ENCODE assay signal across 18 mouse cellular contexts in genomic region chr19:22730971-22731370, GRCm38 (mm10).
DNase-seq lines count a peak whose midpoint lies in the region; ATAC-seq and TF ChIP-seq lines count a peak whose summit lies in the region.
"Had no signal": no experiment of that assay in that cellular context is flagged by ENCODE, and none has a peak within 500 bp of the region (broad histone marks: within the 10 kb centered on the region; RNA-seq: fewer than 3 reads in every experiment).

No protein-coding gene starts in this region.

- no peak overlapping the region for H3K4me2 ChIP-seq in hindbrain, embryonic 13.5 days
- H3K4me2 ChIP-seq in hindbrain, embryonic 12.5 days (replicated peaks): no peak overlapping the region
- H3K4me2 ChIP-seq in midbrain, embryonic 14.5 days (ENCODE audit: low read length): no peak overlapping the region
- H3K4me2 ChIP-seq in midbrain, postnatal 0 days (ENCODE audit: low read depth, low read length, poor library complexity, severe bottlenecking): no peak overlapping the region
- no peak overlapping the region for H3K4me2 ChIP-seq in neural tube, embryonic 15.5 days
- H3K4me2 ChIP-seq: embryonic facial prominence, embryonic 13.5 days; forebrain, embryonic 12.5 days; heart, embryonic 12.5 days had no signal

- no peak overlapping the region for H3K9ac ChIP-seq in hindbrain, embryonic 13.5 days
- H3K9ac ChIP-seq in hindbrain, embryonic 12.5 days: no peak overlapping the region
- H3K9ac ChIP-seq in midbrain, embryonic 14.5 days (replicated peaks; ENCODE audit: low read length): no peak overlapping the region
- H3K9ac ChIP-seq in midbrain, postnatal 0 days (replicated peaks; ENCODE audit: low read length, poor library complexity, severe bottlenecking): no peak overlapping the region
- H3K9ac ChIP-seq in neural tube, embryonic 15.5 days (replicated peaks): no peak overlapping the region
- H3K9ac ChIP-seq: embryonic facial prominence, embryonic 13.5 days; forebrain, embryonic 12.5 days; heart, embryonic 12.5 days had no signal

- H3K4me3 ChIP-seq in hindbrain, embryonic 13.5 days: no peak overlapping the region
- no peak overlapping the region for H3K4me3 ChIP-seq in hindbrain, embryonic 12.5 days
- H3K4me3 ChIP-seq in midbrain, embryonic 14.5 days (replicated peaks; ENCODE audit: low read depth, low read length): no peak overlapping the region
- H3K4me3 ChIP-seq in midbrain, embryonic 10.5 days: no peak overlapping the region
- H3K4me3 ChIP-seq in midbrain, postnatal 0 days (ENCODE audit: low read depth, low read length): no peak overlapping the region
- no peak overlapping the region for H3K4me3 ChIP-seq in neural tube, embryonic 15.5 days (replicated peaks)
- H3K4me3 ChIP-seq: embryonic facial prominence, embryonic 13.5 days; forebrain, embryonic 12.5 days; gastrocnemius, adult 2 months; heart, embryonic 12.5 days had no signal

- intact Hi-C loops in left cerebral cortex, postnatal 4 days (cut with DNase I): no loop called here

- H3K36me3 ChIP-seq in hindbrain, embryonic 13.5 days: no peaks in the 10 kb centered on the region
- no peaks in the 10 kb centered on the region for H3K36me3 ChIP-seq in hindbrain, embryonic 12.5 days
- no peaks in the 10 kb centered on the region for H3K36me3 ChIP-seq in midbrain, embryonic 14.5 days (ENCODE audit: control insufficient read depth, insufficient read depth, low read length)
- H3K36me3 ChIP-seq in midbrain, embryonic 10.5 days: no peaks in the 10 kb centered on the region
- H3K36me3 ChIP-seq in midbrain, postnatal 0 days (ENCODE audit: insufficient read depth, low read length): no peaks in the 10 kb centered on the region
- H3K36me3 ChIP-seq in neural tube, embryonic 15.5 days: no peaks in the 10 kb centered on the region
- H3K36me3 ChIP-seq: embryonic facial prominence, embryonic 13.5 days; forebrain, embryonic 12.5 days; heart, embryonic 12.5 days had no signal

- no peak overlapping the region for H3K27ac ChIP-seq in hindbrain, embryonic 13.5 days
- no peak overlapping the region for H3K27ac ChIP-seq in hindbrain, embryonic 12.5 days
- no peak overlapping the region for H3K27ac ChIP-seq in midbrain, embryonic 14.5 days (replicated peaks; ENCODE audit: low read depth, low read length)
- no peak overlapping the region for H3K27ac ChIP-seq in midbrain, embryonic 10.5 days (replicated peaks)
- H3K27ac ChIP-seq in midbrain, postnatal 0 days (ENCODE audit: low read depth, low read length): peak overlapping the region; percentile 34; the same call in 1 of the 2 replicates
- H3K27ac ChIP-seq in neural tube, embryonic 15.5 days (replicated peaks): peak overlapping the region; percentile 33; the same call in 1 of the 2 replicates
- H3K27ac ChIP-seq: forebrain, embryonic 12.5 days; gastrocnemius, adult 2 months had no signal

- no peaks in the 10 kb centered on the region for H3K27me3 ChIP-seq in hindbrain, embryonic 13.5 days
- H3K27me3 ChIP-seq in hindbrain, embryonic 12.5 days: no peaks in the 10 kb centered on the region
- H3K27me3 ChIP-seq in midbrain, embryonic 14.5 days (ENCODE audit: control insufficient read depth, insufficient read depth, low read length): no peaks in the 10 kb centered on the region
- H3K27me3 ChIP-seq in midbrain, embryonic 10.5 days (ENCODE audit: low read depth, poor library complexity, severe bottlenecking): no peaks in the 10 kb centered on the region
- no peaks in the 10 kb centered on the region for H3K27me3 ChIP-seq in midbrain, postnatal 0 days (ENCODE audit: insufficient read depth, low read length)
- H3K27me3 ChIP-seq in neural tube, embryonic 15.5 days (replicated peaks): no peaks in the 10 kb centered on the region
- H3K27me3 ChIP-seq: embryonic facial prominence, embryonic 13.5 days; forebrain, embryonic 12.5 days; heart, embryonic 12.5 days had no signal

- DNase-seq in midbrain, embryonic 14.5 days: peak; percentile 27
- no peak for DNase-seq in midbrain, embryonic 10.5 days (ENCODE audit: low spot score)
- no peak for DNase-seq in midbrain, postnatal 0 days (ENCODE audit: low spot score)
- DNase-seq in left cerebral cortex, postnatal 4 days: no peak
- DNase-seq: adrenal gland, adult 2 months; adrenal gland, postnatal 25 days; cerebellum, adult 18-20 months; cerebellum, adult 9-11 months; cerebellum, postnatal 36 days; gastrocnemius, adult 2 months; gastrocnemius, postnatal 25 days; heart, postnatal 36 days had no signal

- H3K4me1 ChIP-seq in hindbrain, embryonic 13.5 days (replicated peaks): 0 out of 2 replicates have a peak, but pooled peaks cover 4% of the 10 kb centered on the region
- H3K4me1 ChIP-seq in hindbrain, embryonic 12.5 days: peaks cover 4% of the 10 kb centered on the region; the same call in 1 of the 2 replicates
- H3K4me1 ChIP-seq in midbrain, embryonic 14.5 days (ENCODE audit: control insufficient read depth, insufficient read depth, low read length): 0 out of 2 replicates have a peak, but pooled peaks cover 10% of the 10 kb centered on the region
- peaks cover 11% of the 10 kb centered on the region for H3K4me1 ChIP-seq in midbrain, embryonic 10.5 days
- no peaks in the 10 kb centered on the region; the same call in 1 of the 2 replicates for H3K4me1 ChIP-seq in midbrain, postnatal 0 days (ENCODE audit: insufficient read depth, low read length)
- H3K4me1 ChIP-seq in neural tube, embryonic 15.5 days: peaks cover 13% of the 10 kb centered on the region
- H3K4me1 ChIP-seq: heart, embryonic 12.5 days had no signal

- H3K9me3 ChIP-seq in hindbrain, embryonic 13.5 days: no peaks in the 10 kb centered on the region
- H3K9me3 ChIP-seq in hindbrain, embryonic 12.5 days (replicated peaks): no peaks in the 10 kb centered on the region
- no peaks in the 10 kb centered on the region for H3K9me3 ChIP-seq in midbrain, embryonic 14.5 days (ENCODE audit: control insufficient read depth, low read length)
- no peaks in the 10 kb centered on the region for H3K9me3 ChIP-seq in midbrain, embryonic 10.5 days (replicated peaks)
- no peaks in the 10 kb centered on the region for H3K9me3 ChIP-seq in midbrain, postnatal 0 days (ENCODE audit: low read length)
- H3K9me3 ChIP-seq in neural tube, embryonic 15.5 days (replicated peaks): no peaks in the 10 kb centered on the region
- H3K9me3 ChIP-seq: embryonic facial prominence, embryonic 13.5 days; forebrain, embryonic 12.5 days; heart, embryonic 12.5 days had no signal

- no peak for TF ChIP-seq CTCF in midbrain, postnatal 0 days (IDR thresholded peaks at IDR 0.05)

- ATAC-seq in hindbrain, embryonic 13.5 days (ENCODE audit: low FRiP score): 0 out of 2 replicates have a peak, but pooled peaks have one; percentile 24
- ATAC-seq in hindbrain, embryonic 12.5 days (ENCODE audit: low FRiP score): no peak
- no peak for ATAC-seq in midbrain, embryonic 14.5 days (ENCODE audit: low FRiP score, low TSS enrichment)
- ATAC-seq in midbrain, postnatal 0 days (ENCODE audit: low FRiP score): 0 out of 2 replicates have a peak, but pooled peaks have one; percentile 49
- no peak; the same call in 1 of the 2 replicates for ATAC-seq in neural tube, embryonic 15.5 days (ENCODE audit: low FRiP score)

Comparison
In these comparisons a context has a peak if more than half of its experiments do, and no peak if none do; other contexts are left out.
1. ATAC-seq: peak in hindbrain, embryonic 13.5 days (single experiment) and midbrain, postnatal 0 days (single experiment); none in hindbrain, embryonic 12.5 days (single experiment), midbrain, embryonic 14.5 days (single experiment) and neural tube, embryonic 15.5 days (single experiment).
2. H3K27ac ChIP-seq: peak in midbrain, postnatal 0 days (single experiment) and neural tube, embryonic 15.5 days (single experiment); none in hindbrain, embryonic 13.5 days (single experiment), hindbrain, embryonic 12.5 days (single experiment), midbrain, embryonic 14.5 days (single experiment) and midbrain, embryonic 10.5 days (single experiment).